ENCODE assay signal across 34 mouse cellular contexts in the genomic region with DNA sequence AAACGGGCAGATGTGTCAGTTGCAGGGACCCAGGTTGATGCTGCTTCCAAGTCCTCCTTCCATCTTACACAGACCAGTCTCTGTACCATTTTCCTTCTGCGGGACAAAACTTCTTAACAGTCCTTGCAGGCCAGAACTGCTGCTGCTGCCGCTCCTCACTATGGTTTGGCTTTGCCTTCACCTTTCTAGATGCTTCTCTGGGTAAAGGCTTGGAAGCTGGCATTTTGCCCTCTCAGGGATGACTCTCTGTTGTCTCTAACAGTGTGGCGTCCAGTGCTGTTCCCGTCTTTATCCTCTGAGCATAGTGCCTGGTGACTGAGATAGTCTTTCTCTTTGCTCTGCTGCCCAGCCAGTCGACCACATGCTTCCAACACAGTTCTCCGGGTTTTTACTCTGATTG.
"Had no signal": no experiment of that assay in that cellular context is flagged by ENCODE, and none has a peak within 500 bp of the region (broad histone marks: within the 10 kb centered on the region; RNA-seq: fewer than 3 reads in every experiment).

No protein-coding gene starts in this region.

- H3K4me2 ChIP-seq: heart, embryonic 11.5 days; heart, embryonic 12.5 days; heart, embryonic 13.5 days; heart, embryonic 15.5 days; hindbrain, embryonic 12.5 days; hindbrain, embryonic 13.5 days; hindbrain, embryonic 14.5 days; hindbrain, embryonic 15.5 days; intestine, embryonic 15.5 days; kidney, embryonic 15.5 days had no signal

- H3K36me3 ChIP-seq: heart, embryonic 15.5 days; intestine, embryonic 15.5 days had no signal

- H3K4me1 ChIP-seq: heart, embryonic 15.5 days; hindbrain, embryonic 12.5 days; hindbrain, embryonic 13.5 days; hindbrain, embryonic 15.5 days; intestine, embryonic 15.5 days had no signal

- H3K9ac ChIP-seq: heart, embryonic 12.5 days; heart, embryonic 13.5 days; heart, embryonic 15.5 days; hindbrain, embryonic 12.5 days; hindbrain, embryonic 13.5 days; hindbrain, embryonic 14.5 days; hindbrain, embryonic 15.5 days; intestine, embryonic 15.5 days; kidney, embryonic 15.5 days had no signal

- ATAC-seq: hindbrain, embryonic 16.5 days; hindbrain, postnatal 0 days; inflammation-experienced regulatory T-cells, adult 6 months; intestine, embryonic 15.5 days; intestine, embryonic 16.5 days; intestine, postnatal 0 days had no signal

- H3K4me3 ChIP-seq: heart, embryonic 12.5 days; heart, embryonic 13.5 days; heart, embryonic 15.5 days; hindbrain, embryonic 10.5 days; hindbrain, embryonic 12.5 days; hindbrain, embryonic 13.5 days; hindbrain, embryonic 15.5 days; intestine, embryonic 15.5 days; kidney, embryonic 15.5 days; layer of hippocampus, adult 2 months; left cerebral cortex, adult 2 months had no signal

- H3K9me3 ChIP-seq: heart, embryonic 12.5 days; heart, embryonic 13.5 days; heart, embryonic 15.5 days; hindbrain, embryonic 10.5 days; hindbrain, embryonic 12.5 days; hindbrain, embryonic 13.5 days; hindbrain, embryonic 15.5 days; intestine, embryonic 15.5 days; kidney, embryonic 15.5 days had no signal

- H3K27ac ChIP-seq: heart, embryonic 15.5 days; hindbrain, embryonic 10.5 days; hindbrain, embryonic 12.5 days; hindbrain, embryonic 13.5 days; hindbrain, embryonic 14.5 days; hindbrain, embryonic 15.5 days; hindbrain, postnatal 0 days; intestine, embryonic 15.5 days; kidney, embryonic 15.5 days; kidney, postnatal 0 days; layer of hippocampus, adult 2 months; left cerebral cortex, adult 2 months had no signal

- H3K27me3 ChIP-seq: heart, embryonic 12.5 days; heart, embryonic 13.5 days; heart, embryonic 15.5 days; hindbrain, embryonic 12.5 days; hindbrain, embryonic 13.5 days; hindbrain, embryonic 15.5 days; intestine, embryonic 15.5 days; kidney, embryonic 15.5 days had no signal

- DNase-seq: heart, postnatal 10 days; heart, postnatal 14 days; heart, postnatal 4 days; kidney, adult 11 months; kidney, adult 18-20 months; kidney, adult 2 months; kidney, adult 8-10 months; kidney, adult 9 months; kidney, postnatal 10 days; kidney, postnatal 14 days; kidney, postnatal 25 days; kidney, postnatal 36 days; kidney, postnatal 4 days; layer of hippocampus, adult 9-11 months; layer of hippocampus, postnatal 36 days had no signal
